Mouse (Mus musculus): ENCODE measurements around the gene Gm49721. TPM values are rescaled to one million over a fixed set of nuclear protein-coding genes. Genes with fewer than 3 reads are reported as not detected.
"Not testable (repeated sequence)": the region's sequence is repeated elsewhere in the genome, so short reads cannot be mapped to it uniquely, and the experiment has no call there.

Gm49721 gene
- polyA plus RNA-seq, 1 experiment from 2014 or later: not detected

- H3K27me3 ChIP-seq; DNase-seq (ENCODE audit: low read depth, low spot score); CTCF ChIA-PET; in situ Hi-C loops (cut with MboI; ENCODE audit: low pct_unique_long_range_greater_than_20kb); POLR2A ChIA-PET: not testable (repeated sequence)
- ATAC-seq: peak; percentile 24
- peak; percentile 68 for TF ChIP-seq CTCF (IDR thresholded peaks at IDR 0.05)
These were observed 95.8 kb downstream of the Gm49721 start for GRCm38 (mm10) chr17:7074494-7074893.

- CTCF ChIA-PET; ATAC-seq; DNase-seq (ENCODE audit: low read depth, low spot score); in situ Hi-C loops (cut with MboI; ENCODE audit: low pct_unique_long_range_greater_than_20kb); H3K27me3 ChIP-seq; POLR2A ChIA-PET: not testable (repeated sequence)
These were observed 96.8 kb downstream of the Gm49721 start for GRCm38 (mm10) chr17:7075519-7075918.

- in situ Hi-C loops (cut with MboI; ENCODE audit: low pct_unique_long_range_greater_than_20kb); ATAC-seq; H3K27me3 ChIP-seq; CTCF ChIA-PET; DNase-seq (ENCODE audit: low read depth, low spot score); POLR2A ChIA-PET: not testable (repeated sequence)
These were observed 100.9 kb downstream of the Gm49721 start for GRCm38 (mm10) chr17:7079558-7079957.

GRCm38 (mm10) chr17:7084523-7084922, 105.8 kb downstream of the Gm49721 start:
- in situ Hi-C loops (cut with MboI; ENCODE audit: low pct_unique_long_range_greater_than_20kb); CTCF ChIA-PET; ATAC-seq; H3K27me3 ChIP-seq; DNase-seq (ENCODE audit: low read depth, low spot score); POLR2A ChIA-PET: not testable (repeated sequence)

GRCm38 (mm10) chr17:7085469-7086168, 106.9 kb downstream of the Gm49721 start:
- POLR2A ChIA-PET; ATAC-seq; in situ Hi-C loops (cut with MboI; ENCODE audit: low pct_unique_long_range_greater_than_20kb); DNase-seq (ENCODE audit: low read depth, low spot score); CTCF ChIA-PET; H3K27me3 ChIP-seq: not testable (repeated sequence)

GRCm38 (mm10) chr17:7086836-7087235, 108.1 kb downstream of the Gm49721 start:
- H3K27me3 ChIP-seq; CTCF ChIA-PET; POLR2A ChIA-PET; in situ Hi-C loops (cut with MboI; ENCODE audit: low pct_unique_long_range_greater_than_20kb); DNase-seq (ENCODE audit: low read depth, low spot score); ATAC-seq: not testable (repeated sequence)

Other genes starting within 250 kb of the Gm49721 start
- 344 TPM for gene Ezr, start 196.1 kb upstream of the Gm49721 start, polyA plus RNA-seq (2021)
- gene Rsph3b, start 30.2 kb upstream of the Gm49721 start, polyA plus RNA-seq (2021): 57.5 TPM
- 9.9 TPM for gene Tagap1, start 17.7 kb upstream of the Gm49721 start, polyA plus RNA-seq (2021)
- gene Rnaset2b, start 8.3 kb upstream of the Gm49721 start, polyA plus RNA-seq (2021): 147 TPM
- not detected for gene Gm1604a, start 46.7 kb downstream of the Gm49721 start, polyA plus RNA-seq (2021)
- 19.9 TPM for gene Rps6ka2, start 191.2 kb downstream of the Gm49721 start, polyA plus RNA-seq (2021)

Measured in Patski (cell line).